Mouse (Mus musculus): Measurements from ENCODE around the gene Esp36. TPM values are rescaled to one million over a fixed set of nuclear protein-coding genes. Genes with fewer than 3 reads are reported as not detected.

The Esp36 gene
- polyA plus RNA-seq (2015; fragmentation: Nextera tagmentation; extraction: Ambion mirVana) = not detected in 2 replicates

DNA sequence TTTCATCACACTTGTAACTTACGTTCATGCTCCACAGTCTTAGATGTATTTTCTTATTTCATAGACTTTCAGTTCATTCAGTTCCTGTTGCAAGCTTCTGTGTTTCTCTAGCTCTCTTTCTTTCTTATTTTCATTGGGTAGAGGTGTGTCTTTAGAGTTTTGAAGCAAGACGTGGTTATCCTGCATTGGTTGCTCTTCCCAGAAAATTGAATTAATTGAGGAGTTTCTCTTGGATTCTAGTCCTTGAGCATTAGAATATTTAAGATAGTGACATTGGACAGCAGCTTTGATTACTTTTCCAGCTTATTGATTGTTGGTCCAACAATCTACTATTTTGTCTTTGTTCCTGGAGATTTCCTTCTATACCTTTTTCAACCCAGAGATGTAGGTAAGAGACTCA lies at the start of gene Esp36:
Gene Esp36 (minus strand): TSS at position 101 of the 400 bp plus-strand sequence.

Other genes with a start within 250 kb of the Esp36 start
- gene Olfr134, start 248.8 kb downstream of the Esp36 start, polyA plus RNA-seq (2015; fragmentation: Nextera tagmentation; extraction: Ambion mirVana) = not detected in 2 replicates
- not detected in 2 replicates for gene Olfr135, start 215.8 kb downstream of the Esp36 start, polyA plus RNA-seq (2015; fragmentation: Nextera tagmentation; extraction: Ambion mirVana)
- not detected in 2 replicates for gene Olfr138, start 159.2 kb downstream of the Esp36 start, polyA plus RNA-seq (2015; fragmentation: Nextera tagmentation; extraction: Ambion mirVana)
- not detected in 2 replicates for gene Olfr137, start 112.6 kb downstream of the Esp36 start, polyA plus RNA-seq (2015; fragmentation: Nextera tagmentation; extraction: Ambion mirVana)
- gene Olfr136, start 90.4 kb downstream of the Esp36 start, polyA plus RNA-seq (2015; fragmentation: Nextera tagmentation; extraction: Ambion mirVana) = not detected in 2 replicates
- gene Esp34, start 134.0 kb upstream of the Esp36 start, polyA plus RNA-seq (2015; fragmentation: Nextera tagmentation; extraction: Ambion mirVana) = not detected in 2 replicates
- not detected in 2 replicates for gene Esp31, start 219.3 kb upstream of the Esp36 start, polyA plus RNA-seq (2015; fragmentation: Nextera tagmentation; extraction: Ambion mirVana)

Measured in skeletal muscle tissue, postnatal 0 days (tissue).